In the genomic region with DNA sequence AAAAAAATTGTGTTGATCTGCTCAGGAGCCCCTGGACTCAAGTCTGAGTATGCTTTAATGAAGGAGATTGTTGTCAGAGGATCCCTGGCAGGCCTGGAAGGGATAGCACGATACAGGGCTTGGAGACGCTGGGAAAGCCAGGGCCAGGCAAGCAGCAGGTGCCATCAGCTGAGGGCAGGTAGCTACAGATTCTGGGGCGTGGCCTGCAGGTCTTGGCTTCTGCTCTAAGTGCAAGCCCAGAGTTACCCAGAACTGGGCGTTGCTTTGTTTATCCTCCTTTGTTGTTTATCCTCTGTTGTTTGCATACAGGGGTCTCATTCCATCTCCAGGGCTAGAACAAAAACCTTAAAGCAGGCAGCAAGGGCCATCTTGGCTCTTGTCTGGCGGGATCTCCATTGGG, we compare ENCODE assay signal across 16 mouse cellular contexts.
"Had no signal": no experiment of that assay in that cellular context is flagged by ENCODE, and none has a peak within 500 bp of the region (broad histone marks: within the 10 kb centered on the region; RNA-seq: fewer than 3 reads in every experiment).

No protein-coding gene starts in this region.

- H3K4me3 ChIP-seq: intestine, embryonic 15.5 days; liver, embryonic 15.5 days; midbrain, embryonic 15.5 days; neural tube, embryonic 12.5 days had no signal

- H3K9me3 ChIP-seq: intestine, embryonic 15.5 days; liver, embryonic 15.5 days; midbrain, embryonic 15.5 days; neural tube, embryonic 12.5 days had no signal

- DNase-seq: kidney, adult 18-20 months; kidney, postnatal 10 days; left cerebral cortex, postnatal 4 days; lung, adult 2 months; lung, postnatal 36 days; right cerebral cortex, adult 18-20 months; right cerebral cortex, postnatal 25 days; thymus, adult 2 months; thymus, postnatal 25 days had no signal

- H3K36me3 ChIP-seq: intestine, embryonic 15.5 days; liver, embryonic 15.5 days; midbrain, embryonic 15.5 days; neural tube, embryonic 12.5 days had no signal

- H3K4me2 ChIP-seq: intestine, embryonic 15.5 days; liver, embryonic 11.5 days; liver, embryonic 15.5 days; midbrain, embryonic 11.5 days; midbrain, embryonic 15.5 days; neural tube, embryonic 12.5 days had no signal

- H3K9ac ChIP-seq: intestine, embryonic 15.5 days; liver, embryonic 15.5 days; midbrain, embryonic 15.5 days; neural tube, embryonic 12.5 days had no signal

- H3K27ac ChIP-seq: intestine, embryonic 15.5 days; liver, embryonic 15.5 days; midbrain, embryonic 15.5 days; neural tube, embryonic 12.5 days had no signal

- ATAC-seq: intestine, embryonic 15.5 days; lung, postnatal 0 days; midbrain, embryonic 15.5 days had no signal
